Mouse (Mus musculus): ENCODE measurements around the gene Kirrel.

DNA sequence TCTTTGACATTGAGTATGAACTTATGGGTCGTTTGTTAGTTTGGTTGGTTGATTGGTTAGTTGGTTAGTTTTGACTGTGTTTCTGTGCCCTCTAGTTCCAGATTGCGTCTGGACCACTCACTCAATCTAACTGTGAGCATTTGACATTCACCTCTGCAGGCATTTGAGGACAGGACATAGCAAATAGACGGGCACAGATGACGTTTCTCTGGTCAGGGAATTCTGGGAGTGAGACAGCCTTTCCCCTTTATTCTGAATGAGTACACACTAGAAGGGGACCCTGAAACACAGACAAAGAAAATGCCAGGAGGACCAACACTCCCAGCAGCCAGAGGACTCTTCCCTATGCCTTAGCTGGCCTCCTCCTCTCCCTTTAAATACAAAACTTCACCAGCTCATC lies 2.1 kb upstream of the Kirrel start:
- TF ChIP-seq CTCF (IDR thresholded peaks at IDR 0.05; ENCODE audit: extremely low read depth, insufficient read length, insufficient replicate concordance, low read depth, low read length) (no peak), POLR2A (IDR thresholded peaks at IDR 0.05; ENCODE audit: low read depth, low read length) (no peak)

Data from small intestine, adult 2 months (tissue).